Comparison of ENCODE assay signal across 24 mouse cellular contexts in genomic region chr19:45228781-45229180, GRCm38 (mm10). TPM values are rescaled to one million over a fixed set of nuclear protein-coding genes. Genes with fewer than 3 reads are reported as not detected.
DNase-seq lines count a peak whose midpoint lies in the region; ATAC-seq and TF ChIP-seq lines count a peak whose summit lies in the region.
"Had no signal": no experiment of that assay in that cellular context is flagged by ENCODE, and none has a peak within 500 bp of the region (broad histone marks: within the 10 kb centered on the region; RNA-seq: fewer than 3 reads in every experiment).

No protein-coding gene starts in this region.

- H3K36me3 ChIP-seq in forebrain, embryonic 11.5 days (ENCODE audit: control insufficient read depth, insufficient read depth, low read length) = no peaks in the 10 kb centered on the region
- H3K36me3 ChIP-seq in forebrain, embryonic 16.5 days (ENCODE audit: control insufficient read depth, insufficient read depth) = no peaks in the 10 kb centered on the region
- no peaks in the 10 kb centered on the region for H3K36me3 ChIP-seq in MEL (ENCODE audit: control insufficient read depth in 1 of 2, insufficient read depth in 2 of 2, low read length in 2 of 2)
- no peaks in the 10 kb centered on the region for H3K36me3 ChIP-seq in hindbrain, embryonic 14.5 days (replicated peaks; ENCODE audit: control insufficient read depth, insufficient read depth)
- H3K36me3 ChIP-seq in limb, embryonic 15.5 days = no peaks in the 10 kb centered on the region
- H3K36me3 ChIP-seq in stomach, postnatal 0 days (ENCODE audit: control insufficient read depth, insufficient read depth, low read length) = no peaks in the 10 kb centered on the region
- H3K36me3 ChIP-seq: heart, embryonic 15.5 days; stomach, embryonic 15.5 days had no signal

- TF ChIP-seq EP300 in MEL (IDR thresholded peaks at IDR 0.05; ENCODE audit: low read depth in 1 of 2, low read length in 2 of 2) = no peak
- no peak for TF ChIP-seq EP300 in stomach, postnatal 0 days (optimal IDR thresholded peaks at IDR 0.05)

- no peaks in the 10 kb centered on the region for H3K9me3 ChIP-seq in forebrain, embryonic 11.5 days (ENCODE audit: control insufficient read depth, low read length)
- no peaks in the 10 kb centered on the region for H3K9me3 ChIP-seq in forebrain, embryonic 16.5 days (ENCODE audit: control insufficient read depth, low read length)
- H3K9me3 ChIP-seq in MEL (replicated peaks; ENCODE audit: insufficient read depth, low read length) = no peaks in the 10 kb centered on the region
- no peaks in the 10 kb centered on the region for H3K9me3 ChIP-seq in hindbrain, embryonic 14.5 days (ENCODE audit: control insufficient read depth, low read length)
- no peaks in the 10 kb centered on the region for H3K9me3 ChIP-seq in limb, embryonic 15.5 days
- no peaks in the 10 kb centered on the region for H3K9me3 ChIP-seq in stomach, postnatal 0 days (ENCODE audit: control insufficient read depth, low read length)
- H3K9me3 ChIP-seq: heart, embryonic 15.5 days; megakaryocyte, embryonic 14.5 days; stomach, embryonic 15.5 days had no signal

- H3K4me2 ChIP-seq in forebrain, embryonic 11.5 days (ENCODE audit: low read depth, low read length, severe bottlenecking) = no peak overlapping the region
- no peak overlapping the region for H3K4me2 ChIP-seq in forebrain, embryonic 16.5 days (ENCODE audit: low read length)
- peak overlapping the region; percentile 54 for H3K4me2 ChIP-seq in hindbrain, embryonic 14.5 days (replicated peaks)
- H3K4me2 ChIP-seq in limb, embryonic 15.5 days = no peak overlapping the region
- no peak overlapping the region for H3K4me2 ChIP-seq in stomach, postnatal 0 days (replicated peaks; ENCODE audit: low read depth)

- TF ChIP-seq POLR2A in MEL (IDR thresholded peaks at IDR 0.05; ENCODE audit: control insufficient read depth in 1 of 2, insufficient read depth in 1 of 2, low read depth in 1 of 2, low read length in 2 of 2, poor library complexity in 1 of 2) = no peak

- TF ChIP-seq CTCF in MEL (IDR thresholded peaks at IDR 0.05 in 2 of 3, conservative IDR thresholded peaks at IDR 0.05 in 1 of 3; ENCODE audit: control insufficient read depth in 1 of 3, insufficient read depth in 1 of 3, low read depth in 2 of 3, low read length in 3 of 3, poor library complexity in 1 of 3, severe bottlenecking in 1 of 3) = no peak
- no peak for TF ChIP-seq CTCF in stomach, postnatal 0 days (IDR thresholded peaks at IDR 0.05; ENCODE audit: low read depth)

- no peak overlapping the region for H3K9ac ChIP-seq in forebrain, embryonic 11.5 days (ENCODE audit: low read length)
- no peak overlapping the region for H3K9ac ChIP-seq in forebrain, embryonic 16.5 days (replicated peaks; ENCODE audit: low read depth, low read length)
- H3K9ac ChIP-seq in MEL (ENCODE audit: control insufficient read depth, low read depth, low read length, poor library complexity, severe bottlenecking) = peak overlapping the region; percentile 65; the same call in 1 of the 2 replicates
- H3K9ac ChIP-seq in hindbrain, embryonic 14.5 days = peak overlapping the region; percentile 43; the same call in 1 of the 2 replicates
- no peak overlapping the region for H3K9ac ChIP-seq in limb, embryonic 15.5 days
- no peak overlapping the region for H3K9ac ChIP-seq in stomach, postnatal 0 days (ENCODE audit: low read length)
- H3K9ac ChIP-seq: heart, embryonic 15.5 days; stomach, embryonic 15.5 days had no signal

- TF ChIP-seq RAD21 in MEL (IDR thresholded peaks at IDR 0.05; ENCODE audit: low read depth, low read length) = no peak

- peaks cover 88% of the 10 kb centered on the region for H3K27me3 ChIP-seq in forebrain, embryonic 11.5 days (ENCODE audit: control insufficient read depth, insufficient read depth, low read length)
- H3K27me3 ChIP-seq in forebrain, embryonic 16.5 days (replicated peaks; ENCODE audit: control insufficient read depth, insufficient read depth, low read length) = peaks cover 67% of the 10 kb centered on the region
- H3K27me3 ChIP-seq in MEL (ENCODE audit: control insufficient read depth in 1 of 2, insufficient read depth in 2 of 2, low read length in 2 of 2) = no peaks in the 10 kb centered on the region
- peaks cover 74% of the 10 kb centered on the region for H3K27me3 ChIP-seq in hindbrain, embryonic 14.5 days (ENCODE audit: control insufficient read depth, insufficient read depth, low read length)
- peaks cover 98% of the 10 kb centered on the region for H3K27me3 ChIP-seq in limb, embryonic 15.5 days
- peaks cover 42% of the 10 kb centered on the region for H3K27me3 ChIP-seq in stomach, postnatal 0 days (ENCODE audit: control insufficient read depth, insufficient read depth, low read length)

- 3% methylated on average over 4 of the region's 4 CpGs for WGBS in forebrain, embryonic 11.5 days
- 3% methylated on average over 4 of the region's 4 CpGs for WGBS in forebrain, embryonic 16.5 days
- WGBS in hindbrain, embryonic 14.5 days = 10% methylated on average over 4 of the region's 4 CpGs
- WGBS in limb, embryonic 15.5 days = 12% methylated on average over 4 of the region's 4 CpGs
- 11% methylated on average over 4 of the region's 4 CpGs for whole genome bisulfite sequencing in stomach, postnatal 0 days

- H3K4me3 ChIP-seq in forebrain, embryonic 11.5 days (ENCODE audit: low read depth, low read length) = no peak overlapping the region
- no peak overlapping the region for H3K4me3 ChIP-seq in forebrain, embryonic 16.5 days (replicated peaks; ENCODE audit: low read length)
- H3K4me3 ChIP-seq in MEL (ENCODE audit: control insufficient read depth in 1 of 2, insufficient read depth in 1 of 2, low read depth in 2 of 2, low read length in 2 of 2) = peak overlapping the region in 1 of 2 experiments; percentile 86; a peak in 3 of 4 replicates
- H3K4me3 ChIP-seq in hindbrain, embryonic 14.5 days (replicated peaks; ENCODE audit: low read length) = peak overlapping the region; percentile 15; the same call in 1 of the 2 replicates
- peak overlapping the region; percentile 18; the same call in 1 of the 2 replicates for H3K4me3 ChIP-seq in limb, embryonic 15.5 days
- H3K4me3 ChIP-seq in stomach, postnatal 0 days (ENCODE audit: low read depth, low read length) = no peak overlapping the region

- ATAC-seq in forebrain, embryonic 11.5 days (replicated peaks; ENCODE audit: low FRiP score) = no peak
- no peak for ATAC-seq in forebrain, embryonic 16.5 days
- ATAC-seq in hindbrain, embryonic 14.5 days (ENCODE audit: low FRiP score) = no peak
- no peak for ATAC-seq in limb, embryonic 15.5 days (ENCODE audit: insufficient number of reproducible peaks, low FRiP score, low TSS enrichment, low read depth)
- no peak for ATAC-seq in stomach, postnatal 0 days (ENCODE audit: low FRiP score, low TSS enrichment)
- ATAC-seq: activated CD4-positive, CD25-positive, alpha-beta regulatory T cell, adult 4 months; CD4-positive, CD25-positive, alpha-beta regulatory T cell, adult 4 months had no signal

- no peak overlapping the region for H3K27ac ChIP-seq in forebrain, embryonic 11.5 days (ENCODE audit: low read depth, low read length)
- no peak overlapping the region for H3K27ac ChIP-seq in forebrain, embryonic 16.5 days (ENCODE audit: low read length)
- H3K27ac ChIP-seq in MEL (ENCODE audit: control insufficient read depth, low read depth, low read length) = no peak overlapping the region
- peak overlapping the region; percentile 36; the same call in 1 of the 2 replicates for H3K27ac ChIP-seq in hindbrain, embryonic 14.5 days
- H3K27ac ChIP-seq in limb, embryonic 15.5 days = no peak overlapping the region
- H3K27ac ChIP-seq in stomach, postnatal 0 days (replicated peaks) = no peak overlapping the region
- H3K27ac ChIP-seq: heart, embryonic 15.5 days; stomach, embryonic 15.5 days had no signal

- peak; percentile 48 for DNase-seq in forebrain, embryonic 11.5 days (ENCODE audit: low spot score)
- no peak for DNase-seq in MEL (ENCODE audit: low read depth, low spot score)
- no peak for DNase-seq in hindbrain, embryonic 14.5 days (ENCODE audit: low spot score)
- DNase-seq in stomach, postnatal 0 days (ENCODE audit: low spot score) = no peak
- no peak for DNase-seq in kidney, postnatal 10 days
- DNase-seq in liver = no peak
- DNase-seq: adrenal gland, postnatal 10 days; cerebellum, adult 9-10 months; heart, adult 11 months; kidney, adult 8-10 months; lung, adult 18-20 months had no signal

- peaks cover 10% of the 10 kb centered on the region for H3K4me1 ChIP-seq in forebrain, embryonic 11.5 days (replicated peaks; ENCODE audit: control insufficient read depth, insufficient read depth, low read length)
- H3K4me1 ChIP-seq in forebrain, embryonic 16.5 days (replicated peaks; ENCODE audit: control insufficient read depth, insufficient read depth, low read length) = peaks cover 15% of the 10 kb centered on the region
- H3K4me1 ChIP-seq in MEL (ENCODE audit: control insufficient read depth in 1 of 2, insufficient read depth in 2 of 2, low read length in 2 of 2) = no peaks in the 10 kb centered on the region
- 0 out of 2 replicates have a peak, but pooled peaks cover 5% of the 10 kb centered on the region for H3K4me1 ChIP-seq in hindbrain, embryonic 14.5 days (replicated peaks; ENCODE audit: control insufficient read depth, insufficient read depth, low read length)
- H3K4me1 ChIP-seq in limb, embryonic 15.5 days = peaks cover 50% of the 10 kb centered on the region
- H3K4me1 ChIP-seq in stomach, postnatal 0 days (replicated peaks; ENCODE audit: control insufficient read depth, insufficient read depth) = 0 out of 2 replicates have a peak, but pooled peaks cover under 1% of the 10 kb centered on the region

- H3K79me2 ChIP-seq in MEL (ENCODE audit: control insufficient read depth, insufficient read depth, low read length, poor library complexity) = no peaks in the 10 kb centered on the region

TF ChIP-seq in MEL, 35 proteins besides CTCF, POLR2A, EP300 and RAD21 (continues in another document):
- TF ChIP-seq TAL1 (IDR thresholded peaks at IDR 0.05; ENCODE audit: low read length) = no peak
- no peak for TF ChIP-seq RCOR1 (IDR thresholded peaks at IDR 0.05; ENCODE audit: low read depth, low read length)
- TF ChIP-seq MYB (IDR thresholded peaks at IDR 0.05; ENCODE audit: low read depth, low read length) = no peak
- no peak for TF ChIP-seq GATA1 (IDR thresholded peaks at IDR 0.05; ENCODE audit: low read depth, low read length)
- no peak for TF ChIP-seq UBTF (IDR thresholded peaks at IDR 0.05; ENCODE audit: borderline replicate concordance, insufficient read depth, low read depth, low read length)
- no peak for TF ChIP-seq ZMIZ1 (IDR thresholded peaks at IDR 0.05; ENCODE audit: low read depth, low read length)

RNA-seq across cellular contexts. Expression of gene Lbx1, which starts 6.8 kb away (rescaled TPM):
- polyA plus RNA-seq in forebrain, embryonic 11.5 days (2014; fragmentation: Nextera tagmentation; extraction: Ambion mirVana) = 0.11 TPM in 1 of 2 replicates, not detected in the other
- polyA plus RNA-seq in forebrain, embryonic 16.5 days (2015; fragmentation: Nextera tagmentation; extraction: Ambion mirVana) = not detected in 2 replicates
- total RNA-seq in MEL (2012; rRNA removed) = not detected in 2 replicates
- not detected for polyA plus RNA-seq in MEL (2012; ENCODE audit: insufficient read depth in 1 of 2, insufficient read length in 2 of 2, low read depth in 1 of 2, low replicate concordance in 2 of 2, missing spikeins in 1 of 2)
- 18.5 and 20.4 TPM in 2 replicates for polyA plus RNA-seq in hindbrain, embryonic 14.5 days (2014; fragmentation: Nextera tagmentation; extraction: Ambion mirVana)
- polyA plus RNA-seq in limb, embryonic 15.5 days (2015; fragmentation: Nextera tagmentation; extraction: Ambion mirVana) = 0.64 and 1.5 TPM in 2 replicates
- 0.04 TPM in 1 of 2 replicates, not detected in the other for polyA plus RNA-seq in stomach, postnatal 0 days (2015; fragmentation: Nextera tagmentation; extraction: Ambion mirVana)
- total RNA-seq: hematopoietic stem cell, adult 5-6 weeks; layer of hippocampus, postnatal 14 days; left cerebral cortex, postnatal 10 days; neutrophil, adult 5-6 weeks had no signal
- polyA plus RNA-seq: activated CD4-positive, CD25-positive, alpha-beta regulatory T cell, adult 4 months; CD4-positive, CD25-positive, alpha-beta regulatory T cell, adult 4 months; cortical plate, adult 2 months; heart, embryonic 15.5 days; stomach, embryonic 15.5 days; thymus, postnatal 0 days had no signal

Comparison
In these comparisons a context has a peak if more than half of its experiments do, and no peak if none do; other contexts are left out.
1. H3K4me3 ChIP-seq: peak in hindbrain, embryonic 14.5 days (single experiment) and limb, embryonic 15.5 days (single experiment); none in forebrain, embryonic 11.5 days (single experiment), forebrain, embryonic 16.5 days (single experiment) and stomach, postnatal 0 days (single experiment).
2. H3K9ac ChIP-seq: peak in MEL (single experiment) and hindbrain, embryonic 14.5 days (single experiment); none in forebrain, embryonic 11.5 days (single experiment), forebrain, embryonic 16.5 days (single experiment), limb, embryonic 15.5 days (single experiment) and stomach, postnatal 0 days (single experiment).